Mouse (Mus musculus) layer of hippocampus, postnatal 25 days (tissue): ENCODE results near the gene Olfr435. TPM values are rescaled to one million over a fixed set of nuclear protein-coding genes. Genes with fewer than 3 reads are reported as not detected.
"Not testable (repeated sequence)": the region's sequence is repeated elsewhere in the genome, so short reads cannot be mapped to it uniquely, and the experiment has no call there.

Source experiments
- DNase-seq, 2 experiments: peaks; one replicate each; pipeline ENCODE4 v3.0.0; 2022; ENCODE audit warnings: mixed read lengths in 2 of 2, low spot score in 1 of 2; ENCODE audit errors: extremely low spot score in 1 of 2
- total RNA-seq, 2 experiments: library from RNA; stranded (reverse); gene quantifications; 2 replicates each; pipeline ENCODE4 v1.2.3; 2021

Olfr435 gene
- not detected for total RNA-seq

GRCm38 (mm10) chr6:43196781-43197180 lies at the start of gene Olfr435:
Olfr435 (plus strand) TSS chr6:43197146.
- no peak for DNase-seq

DNA sequence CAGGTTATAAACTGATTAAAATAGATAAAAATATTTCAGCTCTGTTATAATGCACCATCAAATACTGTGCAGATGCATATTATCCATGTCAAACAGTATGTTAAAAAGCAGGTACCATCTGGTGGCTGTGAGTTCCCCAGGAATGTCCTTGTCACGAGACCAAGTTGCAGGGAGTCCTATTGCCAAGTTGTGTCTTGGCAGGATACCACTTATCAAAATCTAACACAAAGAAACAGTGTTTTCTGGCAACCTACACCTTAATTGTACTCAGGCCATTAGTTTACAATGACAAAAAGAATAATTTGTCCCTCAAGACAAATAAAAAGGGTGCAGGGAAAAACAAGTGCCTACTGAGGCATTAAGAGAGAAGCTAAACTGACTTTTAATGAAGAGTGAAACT lies 37.4 kb upstream of the Olfr435 start:
- DNase-seq = no peak

- DNase-seq = no peak
Observed at GRCm38 (mm10) chr6:43162982-43163381, 34.0 kb upstream of the Olfr435 start, which contains the start of gene Olfr437. Olfr437 (plus strand) TSS chr6:43163282.

GRCm38 (mm10) chr6:43167246-43167645 lies 29.7 kb upstream of the Olfr435 start:
- DNase-seq = no peak

DNA sequence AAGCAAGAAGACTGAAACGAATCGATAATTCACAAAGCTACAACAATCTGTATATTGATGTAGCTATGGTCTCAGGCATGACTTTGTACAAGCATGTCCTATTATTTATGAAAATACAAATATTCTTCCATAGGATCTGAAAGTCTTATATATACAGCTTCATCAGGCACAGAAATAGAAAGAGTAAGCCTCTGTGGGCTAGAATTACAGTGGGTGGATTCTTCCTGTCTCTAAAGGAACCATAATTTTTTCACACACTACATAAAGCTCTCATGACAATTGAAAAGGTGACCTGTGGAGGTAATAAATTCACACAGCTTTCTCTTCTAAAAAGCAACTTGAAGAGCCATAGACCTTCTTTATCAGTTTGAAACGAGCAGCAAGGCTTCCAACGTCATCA lies 25.1 kb upstream of the Olfr435 start, which contains the start of gene Olfr13:
Gene Olfr13 (plus strand): TSS at position 301 of the 400 bp plus-strand sequence.
- DNase-seq = no peak

DNA sequence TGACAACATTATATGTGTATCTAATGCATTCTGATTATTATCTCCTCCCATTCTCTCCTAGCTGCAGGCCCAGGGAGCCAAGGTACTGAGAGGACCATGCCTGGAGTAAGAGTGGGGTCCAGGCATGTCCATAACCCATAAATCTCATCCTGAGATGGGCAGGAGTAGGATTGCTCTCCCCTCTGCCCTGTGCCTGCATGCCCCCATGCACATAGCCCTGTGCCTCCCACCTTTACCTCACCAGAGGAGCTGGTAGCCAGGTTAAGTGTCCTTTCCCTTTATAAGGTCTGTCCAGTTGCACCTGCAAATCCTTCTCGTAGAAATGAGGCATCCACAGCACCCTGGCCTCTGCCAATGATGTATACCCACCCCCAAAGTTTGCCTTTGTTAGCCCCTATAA lies 18.8 kb upstream of the Olfr435 start:
- DNase-seq = no peak

DNA sequence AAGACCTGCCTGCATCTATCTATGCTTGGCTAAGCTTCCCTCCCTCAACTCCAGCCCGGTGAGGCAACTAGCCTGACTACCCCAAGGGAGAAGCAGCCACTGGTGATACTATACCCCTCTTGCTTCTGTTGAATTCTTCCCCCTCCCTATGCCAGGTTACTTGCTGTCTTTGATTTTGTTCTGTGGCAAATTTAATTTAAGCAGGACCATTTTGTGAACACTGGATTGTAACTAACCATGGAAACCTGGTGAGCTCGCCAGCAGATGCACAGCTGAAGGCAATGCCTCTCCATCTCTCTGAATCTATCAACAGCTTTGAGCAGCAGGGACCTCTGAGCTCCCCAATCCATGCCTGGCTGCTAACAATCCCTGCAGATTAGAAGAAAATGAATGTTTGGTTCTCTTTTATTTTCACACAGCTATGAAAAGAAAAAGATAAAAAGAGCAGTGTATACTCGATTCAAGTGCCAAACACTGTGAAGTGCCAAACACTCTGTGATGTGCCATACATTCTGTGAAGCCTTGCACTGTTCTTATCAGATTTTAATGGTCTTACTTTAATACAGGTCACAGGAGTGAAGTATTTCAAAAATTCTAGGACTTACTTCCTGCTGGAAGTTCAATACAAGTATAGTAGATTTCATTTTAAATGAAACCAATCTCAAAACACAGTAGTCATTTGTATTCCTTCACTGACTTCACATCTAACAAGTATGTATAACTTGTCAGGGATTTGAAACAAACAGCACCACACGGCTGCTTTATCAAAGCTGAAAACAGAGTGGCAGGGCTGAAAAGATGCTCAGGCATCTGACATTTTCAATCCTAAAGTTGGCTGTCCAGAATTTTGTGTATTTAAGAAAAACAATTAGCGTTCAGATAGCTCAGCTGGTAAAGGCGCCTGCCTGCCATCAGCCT lies 18.1 kb upstream of the Olfr435 start:
- no peak for DNase-seq

- no peak for DNase-seq
Observed at GRCm38 (mm10) chr6:43190986-43191385, 6.0 kb upstream of the Olfr435 start.

DNA sequence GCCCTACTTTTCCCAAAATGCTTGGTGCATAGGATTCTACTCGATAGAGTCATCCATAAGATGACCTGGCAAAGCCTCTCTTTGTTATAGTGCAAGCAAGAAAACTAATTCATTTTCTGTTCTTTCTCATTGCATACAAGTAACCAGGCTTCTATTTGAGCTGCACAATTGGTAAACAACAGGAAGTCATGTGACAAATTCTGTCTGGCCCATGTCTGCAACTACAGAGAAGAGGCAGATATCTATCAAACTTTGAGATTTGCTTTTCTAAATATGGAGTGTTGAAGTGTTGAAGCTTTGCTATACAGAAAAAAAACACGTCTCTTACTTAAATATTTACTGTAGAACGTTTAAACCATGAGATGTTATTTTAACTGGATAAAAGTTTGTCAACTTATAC lies 1.1 kb downstream of the Olfr435 start:
- no peak for DNase-seq

GRCm38 (mm10) chr6:43202786-43203185 lies 5.8 kb downstream of the Olfr435 start:
- no peak for DNase-seq

DNA sequence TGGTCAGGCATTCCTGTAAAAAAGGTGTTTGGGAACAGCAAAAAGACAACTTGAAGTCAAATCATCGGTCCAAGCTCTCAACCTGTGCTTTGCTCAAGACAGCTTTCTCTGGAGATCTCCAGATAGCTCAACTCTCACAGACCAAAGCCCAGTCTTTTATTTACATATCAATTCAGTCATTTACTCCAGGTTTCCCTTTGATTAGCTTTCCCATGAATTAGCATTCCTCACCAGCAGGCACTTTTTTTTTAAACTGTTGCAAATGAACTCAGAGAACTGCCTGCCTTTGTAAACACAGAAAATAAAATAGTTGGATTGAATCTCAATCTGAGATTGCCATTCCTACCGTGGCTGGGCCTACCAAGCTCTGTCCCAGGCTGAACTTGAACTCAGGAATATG lies 8.4 kb downstream of the Olfr435 start:
- no peak for DNase-seq

DNA sequence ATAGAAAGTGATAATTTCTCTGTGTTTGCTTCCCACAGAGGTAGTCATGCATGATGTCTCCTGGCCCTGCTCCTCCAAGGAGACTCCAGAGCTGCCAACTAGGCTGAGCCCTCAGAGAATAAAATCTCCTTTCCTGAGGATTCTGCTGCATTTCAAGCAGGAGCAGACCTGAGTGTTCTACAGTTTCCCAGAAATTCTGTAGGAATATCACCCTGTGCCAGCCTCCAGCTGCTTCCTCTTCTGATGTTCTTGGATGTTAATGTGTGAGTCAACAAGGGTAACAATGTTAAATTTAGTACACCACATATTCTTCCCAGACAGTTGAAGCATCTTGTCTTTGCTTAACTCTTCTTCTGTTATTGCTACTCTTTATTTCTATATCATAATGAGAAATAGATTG lies 15.9 kb downstream of the Olfr435 start, which contains the start of gene Olfr434:
Gene Olfr434 (plus strand): TSS at position 149 of the 400 bp plus-strand sequence.
- not testable (repeated sequence) for DNase-seq

- DNase-seq = not testable (repeated sequence)
Observed at GRCm38 (mm10) chr6:43231255-43231654, 34.3 kb downstream of the Olfr435 start, which contains the start of gene Olfr47. Olfr47 (plus strand) TSS chr6:43231529.

DNA sequence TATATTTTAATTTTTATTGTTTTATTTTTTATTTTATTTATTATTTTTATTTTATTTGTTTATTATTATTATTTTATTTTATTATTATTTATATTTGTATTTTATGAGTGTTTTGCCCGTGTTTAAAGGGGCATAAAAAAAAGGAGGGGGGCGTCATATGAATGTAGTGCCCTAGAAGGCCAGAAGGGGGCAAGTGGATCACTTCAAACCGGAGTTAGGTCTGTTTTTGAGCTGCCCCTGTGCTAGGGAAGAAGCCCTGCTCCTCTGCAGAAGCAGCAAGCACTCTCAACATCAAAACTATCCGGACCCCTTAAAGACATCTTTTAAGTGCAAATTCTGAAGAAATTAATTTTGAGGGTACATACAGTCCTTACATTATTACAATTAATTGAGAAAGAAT lies 45.1 kb downstream of the Olfr435 start:
- DNase-seq = no peak

- no peak for DNase-seq
Observed at GRCm38 (mm10) chr6:43247396-43247795, 50.5 kb downstream of the Olfr435 start.

DNA sequence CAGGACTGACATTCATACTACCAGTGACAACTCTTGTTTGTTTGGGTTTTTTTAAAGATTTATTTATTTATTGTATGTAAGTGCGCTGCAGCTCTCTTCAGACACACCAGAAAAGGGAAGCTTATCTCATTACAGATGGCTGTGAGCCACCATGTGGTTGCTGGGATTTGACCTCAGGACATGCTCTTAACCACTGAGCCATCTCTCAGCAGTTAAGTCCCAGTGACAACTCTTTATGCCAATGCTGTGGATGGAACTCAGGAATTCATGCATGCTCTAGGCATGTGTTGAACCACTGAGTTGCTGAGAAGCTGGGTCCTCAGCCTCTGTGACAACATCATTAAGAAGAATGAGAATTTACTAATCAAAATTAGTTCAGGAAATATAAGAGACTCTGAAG lies 56.0 kb downstream of the Olfr435 start:
- DNase-seq = no peak

Other genes with a start within 250 kb of the Olfr435 start
- gene Olfr444, start 248.1 kb upstream of the Olfr435 start, total RNA-seq = not detected
- not detected for gene Olfr441, start 90.8 kb upstream of the Olfr435 start, total RNA-seq
- not detected for gene Olfr237-ps1, start 50.6 kb upstream of the Olfr435 start, total RNA-seq
- not detected for gene Olfr437, start 33.9 kb upstream of the Olfr435 start, total RNA-seq
- not detected for gene Olfr13, start 25.0 kb upstream of the Olfr435 start, total RNA-seq
- not detected for gene Olfr434, start 15.9 kb downstream of the Olfr435 start, total RNA-seq
- gene Olfr47, start 34.4 kb downstream of the Olfr435 start, total RNA-seq = not detected
- 1 to 10 TPM; 2.0 to 2.2 TPM for gene Arhgef5, start 68.4 kb downstream of the Olfr435 start, total RNA-seq
- not detected for gene Nobox, start 112.4 kb downstream of the Olfr435 start, total RNA-seq